Mouse (Mus musculus) fibroblast of lung, adult 2 months (primary cell): ENCODE results near the gene Arhgef38.

ENCODE experiments used
- DNase-seq: peaks from one replicate; pipeline ENCODE4 v3.0.0-alpha.2; 2011; ENCODE audit warnings: low read depth

Gene Arhgef38

GRCm38 (mm10) chr3:133234821-133235295 is at the start of gene Arhgef38:
Arhgef38 (minus strand) TSS chr3:133234949.
- no peak for DNase-seq

- DNase-seq, result peak; percentile 13
Measured at GRCm38 (mm10) chr3:133271887-133272286, 37.1 kb upstream of the Arhgef38 start.

GRCm38 (mm10) chr3:133258860-133259259 is 24.1 kb upstream of the Arhgef38 start:
- no peak for DNase-seq

- DNase-seq, result no peak
Measured at GRCm38 (mm10) chr3:133255842-133256241, 21.1 kb upstream of the Arhgef38 start.

- DNase-seq, result no peak
Measured at GRCm38 (mm10) chr3:133244027-133244426, 9.3 kb upstream of the Arhgef38 start.

GRCm38 (mm10) chr3:133241916-133242315 is 7.2 kb upstream of the Arhgef38 start:
- DNase-seq, result no peak

GRCm38 (mm10) chr3:133233993-133234392 is 756 bp downstream of the Arhgef38 start:
- no peak for DNase-seq

- no peak for DNase-seq
Measured at GRCm38 (mm10) chr3:133230427-133230826, 4.3 kb downstream of the Arhgef38 start.

- DNase-seq, result no peak
Measured at GRCm38 (mm10) chr3:133229594-133229993, 5.2 kb downstream of the Arhgef38 start.

GRCm38 (mm10) chr3:133227258-133228012 is 7.3 kb downstream of the Arhgef38 start:
- DNase-seq, result no peak

- no peak for DNase-seq
Measured at GRCm38 (mm10) chr3:133218501-133218900, 16.2 kb downstream of the Arhgef38 start.

GRCm38 (mm10) chr3:133215198-133215819 is 19.4 kb downstream of the Arhgef38 start:
- DNase-seq, result no peak

GRCm38 (mm10) chr3:133213434-133214114 is 21.2 kb downstream of the Arhgef38 start:
- no peak for DNase-seq

- no peak for DNase-seq
Measured at GRCm38 (mm10) chr3:133211324-133211723, 23.4 kb downstream of the Arhgef38 start.

- DNase-seq, result no peak
Measured at GRCm38 (mm10) chr3:133203713-133204112, 31.0 kb downstream of the Arhgef38 start.

GRCm38 (mm10) chr3:133202171-133202570 is 32.6 kb downstream of the Arhgef38 start:
- DNase-seq, result no peak

- no peak for DNase-seq
Measured at GRCm38 (mm10) chr3:133188930-133189329, 45.8 kb downstream of the Arhgef38 start.

- DNase-seq, result no peak
Measured at GRCm38 (mm10) chr3:133187524-133187923, 47.2 kb downstream of the Arhgef38 start.

- DNase-seq, result no peak
Measured at GRCm38 (mm10) chr3:133176033-133176750, 58.6 kb downstream of the Arhgef38 start.

- DNase-seq, result no peak
Measured at GRCm38 (mm10) chr3:133172291-133172690, 62.5 kb downstream of the Arhgef38 start.

GRCm38 (mm10) chr3:133169737-133170136 is 65.0 kb downstream of the Arhgef38 start:
- no peak for DNase-seq

GRCm38 (mm10) chr3:133167550-133167949 is 67.2 kb downstream of the Arhgef38 start:
- no peak for DNase-seq
